Mouse (Mus musculus): ENCODE results near the gene Arid2. TPM values are rescaled to one million over a fixed set of nuclear protein-coding genes. Genes with fewer than 3 reads are reported as not detected.

Gene Arid2
- polyA plus RNA-seq, 1 experiment from 2014 or later: 23.9 TPM

GRCm38 (mm10) chr15:96272356-96272755 lies 15.0 kb upstream of the Arid2 start:
- ATAC-seq (ENCODE audit: low read depth): no peak
- Histone ChIP-seq H3K27ac (replicated peaks) (no peak overlapping the region), H3K36me3 (peaks cover 45% of the 10 kb centered on the region), H3K27me3 (no peaks in the 10 kb centered on the region), H3K4me3 (no peak overlapping the region), H3K9me3 (0 out of 2 replicates have a peak, but pooled peaks cover under 1% of the 10 kb centered on the region), H3K9ac (no peak overlapping the region), H3K4me1 (replicated peaks) (peaks cover 21% of the 10 kb centered on the region), H3K4me2 (no peak overlapping the region)
- 93% methylated on average over 11 of the region's 11 CpGs for WGBS

GRCm38 (mm10) chr15:96274341-96274740 lies 13.0 kb upstream of the Arid2 start:
- H3K4me1 ChIP-seq (replicated peaks): peaks cover 30% of the 10 kb centered on the region
- no peaks in the 10 kb centered on the region for H3K9me3 ChIP-seq
- no peak for ATAC-seq (ENCODE audit: low read depth)
- 94% methylated on average over 2 of the region's 2 CpGs for WGBS
- H3K36me3 ChIP-seq: peaks cover 43% of the 10 kb centered on the region
- no peak overlapping the region for H3K4me3 ChIP-seq
- no peak overlapping the region for H3K27ac ChIP-seq (replicated peaks)
- H3K9ac ChIP-seq: no peak overlapping the region
- no peaks in the 10 kb centered on the region for H3K27me3 ChIP-seq
- no peak overlapping the region for H3K4me2 ChIP-seq

GRCm38 (mm10) chr15:96275198-96275597 lies 12.1 kb upstream of the Arid2 start:
- no peak for ATAC-seq (ENCODE audit: low read depth)
- Histone ChIP-seq H3K4me3 (no peak overlapping the region), H3K27ac (replicated peaks) (no peak overlapping the region), H3K27me3 (no peaks in the 10 kb centered on the region), H3K9me3 (no peaks in the 10 kb centered on the region), H3K4me2 (no peak overlapping the region), H3K4me1 (replicated peaks) (peaks cover 33% of the 10 kb centered on the region), H3K9ac (no peak overlapping the region), H3K36me3 (peaks cover 49% of the 10 kb centered on the region)
- 75% methylated on average over 2 of the region's 2 CpGs for WGBS

- Histone ChIP-seq H3K4me2 (no peak overlapping the region), H3K27me3 (no peaks in the 10 kb centered on the region), H3K27ac (replicated peaks) (no peak overlapping the region), H3K36me3 (peaks cover 55% of the 10 kb centered on the region), H3K9me3 (no peaks in the 10 kb centered on the region), H3K9ac (no peak overlapping the region), H3K4me1 (replicated peaks) (peaks cover 36% of the 10 kb centered on the region), H3K4me3 (no peak overlapping the region)
- 86% methylated on average over 9 of the region's 9 CpGs for WGBS
- ATAC-seq (ENCODE audit: low read depth): no peak
Observed at GRCm38 (mm10) chr15:96275810-96276493, 11.4 kb upstream of the Arid2 start.

- Histone ChIP-seq H3K27ac (replicated peaks) (no peak overlapping the region), H3K9ac (no peak overlapping the region), H3K4me1 (replicated peaks) (peaks cover 45% of the 10 kb centered on the region), H3K4me3 (no peak overlapping the region), H3K9me3 (no peaks in the 10 kb centered on the region), H3K36me3 (peaks cover 57% of the 10 kb centered on the region), H3K27me3 (no peaks in the 10 kb centered on the region), H3K4me2 (no peak overlapping the region)
- WGBS: 87% methylated on average over 4 of the region's 4 CpGs
- ATAC-seq (ENCODE audit: low read depth): no peak
Observed at GRCm38 (mm10) chr15:96277061-96277460, 10.3 kb upstream of the Arid2 start.

- Histone ChIP-seq H3K9me3 (no peaks in the 10 kb centered on the region), H3K27me3 (no peaks in the 10 kb centered on the region), H3K4me3 (0 out of 2 replicates have a peak overlapping the region, but pooled peaks have one; percentile 93), H3K4me2 (peak overlapping the region; percentile 84), H3K4me1 (replicated peaks) (peaks cover 50% of the 10 kb centered on the region), H3K27ac (replicated peaks) (no peak overlapping the region), H3K9ac (no peak overlapping the region), H3K36me3 (peaks cover 44% of the 10 kb centered on the region)
- no peak for ATAC-seq (ENCODE audit: low read depth)
- WGBS: 86% methylated on average over 5 of the region's 5 CpGs
Observed at GRCm38 (mm10) chr15:96281236-96281635, 6.1 kb upstream of the Arid2 start.

GRCm38 (mm10) chr15:96283141-96283540 lies 4.2 kb upstream of the Arid2 start:
- WGBS: 54% methylated on average over 8 of the region's 8 CpGs
- H3K4me2 ChIP-seq: peak overlapping the region; percentile 84
- peaks cover 45% of the 10 kb centered on the region for H3K4me1 ChIP-seq (replicated peaks)
- peaks cover 29% of the 10 kb centered on the region for H3K36me3 ChIP-seq
- no peak for ATAC-seq (ENCODE audit: low read depth)
- peak overlapping the region; percentile 100 for H3K27ac ChIP-seq (replicated peaks)
- H3K9me3 ChIP-seq: no peaks in the 10 kb centered on the region
- peak overlapping the region; percentile 93 for H3K4me3 ChIP-seq
- peak overlapping the region; percentile 100 for H3K9ac ChIP-seq
- no peaks in the 10 kb centered on the region for H3K27me3 ChIP-seq

GRCm38 (mm10) chr15:96283920-96284431 lies 3.3 kb upstream of the Arid2 start:
- H3K9ac ChIP-seq: peak overlapping the region; percentile 100
- H3K36me3 ChIP-seq: peaks cover 21% of the 10 kb centered on the region
- 7% methylated on average over 11 of the region's 11 CpGs for WGBS
- H3K27me3 ChIP-seq: no peaks in the 10 kb centered on the region
- peak overlapping the region; percentile 100 for H3K27ac ChIP-seq (replicated peaks)
- peaks cover 40% of the 10 kb centered on the region for H3K4me1 ChIP-seq (replicated peaks)
- peak overlapping the region; percentile 84 for H3K4me2 ChIP-seq
- peak overlapping the region; percentile 93 for H3K4me3 ChIP-seq
- no peak for ATAC-seq (ENCODE audit: low read depth)
- no peaks in the 10 kb centered on the region for H3K9me3 ChIP-seq

- Histone ChIP-seq H3K4me1 (replicated peaks) (peaks cover 41% of the 10 kb centered on the region), H3K27ac (replicated peaks) (peak overlapping the region; percentile 100), H3K27me3 (no peaks in the 10 kb centered on the region), H3K4me3 (peak overlapping the region; percentile 93), H3K4me2 (peak overlapping the region; percentile 84), H3K9me3 (no peaks in the 10 kb centered on the region), H3K9ac (peak overlapping the region; percentile 100), H3K36me3 (peaks cover 13% of the 10 kb centered on the region)
- WGBS: under 1% methylated on average over 43 of the region's 67 CpGs
- ATAC-seq (ENCODE audit: low read depth): peak; percentile 25
Observed at GRCm38 (mm10) chr15:96284711-96285322, 2.5 kb upstream of the Arid2 start.

GRCm38 (mm10) chr15:96285323-96286014 lies 1.8 kb upstream of the Arid2 start:
- Histone ChIP-seq H3K36me3 (peaks cover 6% of the 10 kb centered on the region; the same call in 1 of the 2 replicates), H3K4me3 (peak overlapping the region; percentile 93), H3K4me2 (peak overlapping the region; percentile 84), H3K4me1 (replicated peaks) (peaks cover 45% of the 10 kb centered on the region), H3K27me3 (no peaks in the 10 kb centered on the region), H3K27ac (replicated peaks) (peak overlapping the region; percentile 100), H3K9me3 (no peaks in the 10 kb centered on the region), H3K9ac (peak overlapping the region; percentile 100)
- WGBS: under 1% methylated on average over 57 of the region's 64 CpGs
- peak; percentile 83 for ATAC-seq (ENCODE audit: low read depth)

GRCm38 (mm10) chr15:96286015-96286934 lies 1.0 kb upstream of the Arid2 start:
- peak overlapping the region; percentile 100 for H3K27ac ChIP-seq (replicated peaks)
- no peaks in the 10 kb centered on the region for H3K27me3 ChIP-seq
- peak; percentile 77 for ATAC-seq (ENCODE audit: low read depth)
- under 1% methylated on average over 63 of the region's 72 CpGs for WGBS
- no peaks in the 10 kb centered on the region for H3K9me3 ChIP-seq
- H3K36me3 ChIP-seq: 0 out of 2 replicates have a peak, but pooled peaks cover under 1% of the 10 kb centered on the region
- peak overlapping the region; percentile 84 for H3K4me2 ChIP-seq
- H3K4me3 ChIP-seq: peak overlapping the region; percentile 93
- peak overlapping the region; percentile 100 for H3K9ac ChIP-seq
- peaks cover 42% of the 10 kb centered on the region for H3K4me1 ChIP-seq (replicated peaks)
